In the genomic region with DNA sequence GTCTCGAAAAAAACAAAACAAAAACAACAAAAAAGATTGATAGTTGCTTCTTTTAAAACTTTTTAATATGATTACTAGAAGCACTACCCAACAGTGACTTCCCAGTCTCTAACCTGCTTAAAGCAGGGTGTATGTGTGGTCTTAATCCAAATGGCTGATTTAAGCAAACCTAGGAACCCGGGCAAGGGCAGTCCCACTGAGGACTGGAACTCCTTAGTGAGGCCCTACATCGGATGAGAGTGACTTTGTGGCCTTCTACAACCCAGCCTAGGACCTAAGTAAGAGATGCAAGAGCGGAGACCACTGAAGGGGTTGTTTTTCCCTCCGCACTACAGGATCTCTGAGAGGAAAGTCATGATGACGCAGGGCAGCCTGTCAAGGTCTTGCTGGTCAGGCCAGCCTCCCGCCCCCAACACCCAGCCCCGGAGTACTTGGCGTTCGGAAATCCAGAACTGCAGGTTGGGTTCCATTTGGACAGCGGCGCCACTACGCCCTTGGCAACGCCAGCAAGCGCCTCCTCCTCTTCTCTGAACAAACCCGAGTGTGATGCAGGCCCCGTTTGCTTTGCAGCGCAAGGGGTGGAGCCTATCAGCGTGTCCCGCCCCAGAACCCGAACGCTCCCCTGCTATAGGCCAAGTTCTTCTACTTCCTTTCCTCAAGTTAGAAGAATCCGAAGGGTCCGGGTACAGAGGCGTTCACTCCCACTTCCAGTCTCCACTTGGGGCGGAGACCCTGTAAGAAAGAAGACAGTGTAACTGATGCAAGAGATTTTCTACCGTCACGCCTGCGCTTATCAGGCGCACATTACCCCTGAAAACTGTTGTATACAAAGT, we compare ENCODE assay signal across 8 mouse cellular contexts. TPM values are rescaled to one million over a fixed set of nuclear protein-coding genes. Genes with fewer than 3 reads are reported as not detected.
DNase-seq lines count a peak whose midpoint lies in the region; ATAC-seq and TF ChIP-seq lines count a peak whose summit lies in the region.

Gene Sfxn4, minus strand, starts transcription at position 612 of the 833 bp plus-strand sequence.

- ATAC-seq in forebrain, embryonic 14.5 days, result peak; percentile 100
- peak; percentile 99 for ATAC-seq in neutrophil, adult 5-6 weeks (ENCODE audit: extremely low read depth, insufficient number of reproducible peaks, low FRiP score, poor library complexity, severe bottlenecking)

- H3K9ac ChIP-seq in forebrain, embryonic 14.5 days (ENCODE audit: low read length), result peak within 1 kb of the TSS; percentile 62

- TF ChIP-seq CTCF in lung, adult 2 months (IDR thresholded peaks at IDR 0.05; ENCODE audit: insufficient read depth, low read length), result no peak

- H3K4me3 ChIP-seq in forebrain, embryonic 14.5 days (ENCODE audit: low read depth, low read length), result peak within 1 kb of the TSS; percentile 41
- peak within 1 kb of the TSS; percentile 64 for H3K4me3 ChIP-seq in lung, adult 2 months (replicated peaks; ENCODE audit: extremely low read depth, low read depth, low read length)

- 4% methylated on average over 30 of the region's 30 CpGs for WGBS in forebrain, embryonic 14.5 days
- 3% methylated on average over 30 of the region's 30 CpGs for WGBS in lung, adult 2 months

- no peaks in the 10 kb centered on the region for H3K4me1 ChIP-seq in forebrain, embryonic 14.5 days (ENCODE audit: control insufficient read depth, insufficient read depth, low read length)
- H3K4me1 ChIP-seq in lung, adult 2 months (ENCODE audit: control insufficient read depth, insufficient read depth, low read length), result no peaks in the 10 kb centered on the region

- intact Hi-C loops in heart, postnatal 25 days (cut with DNase I), result no loop called here

- no peaks in the 10 kb centered on the region for H3K9me3 ChIP-seq in forebrain, embryonic 14.5 days (replicated peaks; ENCODE audit: control insufficient read depth, low read length)

- H3K27me3 ChIP-seq in forebrain, embryonic 14.5 days (replicated peaks; ENCODE audit: control insufficient read depth, insufficient read depth, low read length), result no peaks in the 10 kb centered on the region

- peak; percentile 85; the same call in 1 of the 2 replicates for TF ChIP-seq POLR2A in lung, adult 2 months (IDR thresholded peaks at IDR 0.05; ENCODE audit: borderline replicate concordance, extremely low read depth, low read depth, low read length)

- peak within 1 kb of the TSS; percentile 57 for H3K4me2 ChIP-seq in forebrain, embryonic 14.5 days (ENCODE audit: low read length)

- H3K27ac ChIP-seq in forebrain, embryonic 14.5 days (ENCODE audit: low read depth, low read length), result peak within 1 kb of the TSS; percentile 52; the same call in 1 of the 2 replicates

- peak; percentile 96 for DNase-seq in ES-CJ7 (ENCODE audit: low read depth, low spot score)
- DNase-seq in cerebellum, adult 11 months, result peak; percentile 87
- peak; percentile 96 for DNase-seq in forebrain, embryonic 14.5 days (ENCODE audit: low spot score)
- peak; percentile 92 for DNase-seq in heart, postnatal 25 days (ENCODE audit: low spot score)
- peak; percentile 90 to 95 for DNase-seq in layer of hippocampus, adult 18-20 months (ENCODE audit: low spot score in 2 of 2)
- peak; percentile 89 for DNase-seq in lung, adult 2 months
- peak; percentile 91 to 93 for DNase-seq in thymus, adult 18-20 months

- peaks cover 16% of the 10 kb centered on the region for H3K36me3 ChIP-seq in forebrain, embryonic 14.5 days (ENCODE audit: control insufficient read depth, insufficient read depth, low read length)

RNA-seq across cellular contexts. Expression of gene Sfxn4, which starts in this region (rescaled TPM):
- polyA plus RNA-seq in forebrain, embryonic 14.5 days (2014; fragmentation: Nextera tagmentation; extraction: Ambion mirVana), result 10.7 and 11.0 TPM in 2 replicates
- 1 to 10 TPM; 6.5 to 7.7 TPM for total RNA-seq in heart, postnatal 25 days (2021)
- 10 to 100 TPM; 12.5 to 17.8 TPM for total RNA-seq in layer of hippocampus, adult 18-20 months (2021)
- 1.2 and 2.6 TPM in 2 replicates for polyA plus RNA-seq in lung, adult 2 months (2012; rRNA removed)
- total RNA-seq in neutrophil, adult 5-6 weeks (2017), result 6.0 and 8.4 TPM in 2 replicates

Comparison
In these comparisons a context has a peak if more than half of its experiments do, and no peak if none do; other contexts are left out.
1. Peak in every context shown above with its lines: DNase-seq, ATAC-seq, H3K4me3 ChIP-seq and H3K27ac ChIP-seq.